Mouse (Mus musculus) brown adipose tissue, adult 24 weeks (tissue): ENCODE measurements at regions not wholly inside any gene's neighbourhood (a gene's known extent, or its start where the extent isn't known, plus 50 kb on each side); places are given as distances from the start of the nearest gene placed in this dataset.

ENCODE experiments used
- H3K27ac ChIP-seq: fragments of 200-500 bp; replicated peaks from 2 replicates; pipeline ENCODE4 v1.5.1; 2012; ENCODE audit warnings: low read depth, mild to moderate bottlenecking, low read length
- H3K4me1 ChIP-seq: fragments of 200-500 bp; 2 replicates; pipeline ENCODE4 v1.6.1; 2012; ENCODE audit warnings: low read length, mixed read lengths; ENCODE audit not compliant: control insufficient read depth, insufficient read depth, insufficient read length
- H3K4me3 ChIP-seq: fragments of 200-500 bp; 2 replicates; pipeline ENCODE4 v1.5.1; 2012; ENCODE audit warnings: low read depth, mild to moderate bottlenecking, low read length, moderate library complexity; ENCODE audit not compliant: insufficient read depth

DNA sequence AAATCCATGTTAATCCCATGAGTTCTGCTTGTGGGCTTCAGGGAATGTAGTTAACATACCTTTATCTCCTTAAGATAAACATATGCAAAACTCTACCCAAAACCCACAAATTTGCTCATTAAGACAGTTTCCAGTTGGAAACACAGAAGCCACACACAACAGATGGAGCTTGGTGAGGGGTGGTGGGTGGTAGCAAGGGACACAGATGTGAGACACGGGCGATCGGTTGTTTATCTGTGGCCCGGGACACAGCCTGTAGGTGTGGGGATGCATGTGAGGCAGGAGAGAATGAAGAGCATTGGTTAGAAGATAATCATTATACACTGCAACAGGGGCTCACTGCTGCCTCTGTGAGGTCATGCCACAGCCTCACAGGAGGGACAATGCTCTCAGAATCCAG, 666.1 kb upstream of the 3110018I06Rik start:
- Histone ChIP-seq H3K4me3 (no peak overlapping the region), H3K27ac (no peak overlapping the region), H3K4me1 (no peaks in the 10 kb centered on the region)

DNA sequence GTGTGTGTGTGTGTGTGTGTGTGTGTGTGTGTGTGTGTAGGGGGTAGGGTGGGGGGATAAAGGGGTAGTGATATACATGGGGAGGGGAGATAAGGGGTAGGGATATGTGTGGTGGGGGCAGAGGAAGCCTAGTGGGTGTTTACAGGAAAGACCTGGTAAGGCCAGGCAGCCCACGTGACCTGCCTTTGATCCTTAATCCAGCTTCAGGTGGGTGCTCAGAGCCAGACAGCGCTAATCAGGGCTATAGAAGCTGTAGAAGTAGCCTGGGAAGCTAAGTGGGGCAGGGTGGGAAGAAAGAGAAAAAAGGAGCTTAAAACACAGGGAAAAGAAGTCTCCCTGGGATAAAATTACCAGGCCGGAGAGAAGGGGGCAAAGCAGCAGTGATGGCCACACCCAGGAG, 659.9 kb upstream of the 3110018I06Rik start:
- Histone ChIP-seq H3K27ac (no peak overlapping the region), H3K4me3 (no peak overlapping the region), H3K4me1 (no peaks in the 10 kb centered on the region)

DNA sequence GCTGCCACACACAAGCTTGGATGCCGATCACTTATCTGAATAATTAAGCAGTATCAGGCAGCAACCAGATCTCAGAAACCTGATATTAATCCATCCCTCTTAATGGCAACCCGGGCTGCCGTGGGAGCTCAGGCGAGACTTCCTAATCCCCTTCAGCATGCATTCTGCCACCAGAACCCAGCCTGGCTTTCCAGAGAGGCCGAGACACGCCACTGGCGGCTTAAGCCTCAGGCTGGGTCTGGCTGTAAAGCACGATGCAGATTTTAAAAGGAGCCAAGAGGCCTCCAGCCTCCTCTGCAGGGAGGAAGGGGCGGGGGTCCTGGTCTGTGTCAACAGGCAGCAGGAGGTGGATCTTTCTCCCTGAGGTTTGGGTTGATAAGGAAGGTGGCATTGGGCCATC, 659.1 kb upstream of the 3110018I06Rik start:
- Histone ChIP-seq H3K4me1 (no peaks in the 10 kb centered on the region), H3K27ac (no peak overlapping the region), H3K4me3 (no peak overlapping the region)

DNA sequence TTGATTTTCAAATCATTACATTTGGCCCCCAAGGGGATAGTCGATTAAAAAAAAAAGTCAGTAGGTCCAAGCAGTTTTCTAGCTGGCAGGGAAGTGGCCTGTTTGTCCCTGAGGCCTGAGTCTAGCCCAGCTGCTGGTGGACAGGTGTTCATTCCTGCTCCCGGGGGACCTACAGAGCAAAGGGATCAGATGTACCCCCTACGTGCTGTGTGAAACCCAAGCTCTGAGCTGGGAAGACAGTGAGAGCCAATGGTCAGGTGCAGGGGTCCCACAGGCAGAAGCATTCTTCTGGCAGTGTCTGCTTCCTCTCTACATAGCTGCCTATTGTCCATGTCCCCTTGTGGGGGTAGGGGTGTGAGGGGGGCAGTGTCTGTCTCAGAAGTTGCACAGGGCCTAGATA, 653.2 kb upstream of the 3110018I06Rik start:
- Histone ChIP-seq H3K27ac (no peak overlapping the region), H3K4me1 (no peaks in the 10 kb centered on the region), H3K4me3 (no peak overlapping the region)

DNA sequence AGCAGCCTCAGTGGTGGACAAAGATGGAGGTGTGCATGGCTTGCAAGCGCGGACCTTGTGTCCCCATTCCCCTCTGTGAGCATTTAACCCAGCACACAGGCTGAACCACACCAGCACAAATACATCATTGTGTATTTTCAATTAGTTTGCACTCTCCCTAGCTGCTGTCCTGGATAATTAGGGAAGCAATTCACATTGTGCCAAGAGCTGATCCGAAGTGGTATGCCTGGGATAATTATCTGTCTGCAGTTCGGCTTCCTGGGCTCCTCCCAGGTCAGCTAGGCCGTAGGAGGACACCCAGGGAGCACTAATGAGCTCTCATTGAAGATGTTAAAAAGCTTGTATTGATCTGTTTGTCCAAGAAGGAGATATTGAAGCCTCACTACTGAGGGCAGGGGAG, 648.8 kb upstream of the 3110018I06Rik start:
- Histone ChIP-seq H3K4me3 (no peak overlapping the region), H3K4me1 (no peaks in the 10 kb centered on the region), H3K27ac (no peak overlapping the region)

DNA sequence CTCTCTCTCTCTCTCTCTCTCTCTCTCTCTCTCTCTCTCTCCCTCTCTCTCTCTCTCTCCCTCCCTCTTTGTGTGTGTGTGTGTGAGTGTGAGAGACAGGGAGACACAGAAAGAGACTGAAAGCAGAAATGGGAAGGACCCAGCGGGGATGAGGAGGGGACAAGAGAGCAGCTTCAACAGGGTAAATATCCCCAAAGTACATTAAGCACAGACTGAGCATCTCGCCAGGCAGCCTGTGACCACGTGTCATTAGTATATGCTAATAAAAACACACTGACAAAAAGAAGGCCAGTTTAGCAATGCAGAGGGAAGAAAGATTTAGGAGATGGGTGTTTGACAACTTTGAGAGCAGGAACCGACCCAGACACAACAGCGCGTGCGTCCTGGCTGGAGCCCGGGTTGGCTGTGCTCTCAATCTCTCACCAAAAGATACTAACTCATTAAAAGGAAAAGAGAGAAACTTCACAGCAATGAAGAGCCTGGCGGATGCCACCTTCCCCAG, 648.2 kb upstream of the 3110018I06Rik start:
- H3K4me1 ChIP-seq, result no peaks in the 10 kb centered on the region
- H3K27ac ChIP-seq, result no peak overlapping the region
- no peak overlapping the region for H3K4me3 ChIP-seq

DNA sequence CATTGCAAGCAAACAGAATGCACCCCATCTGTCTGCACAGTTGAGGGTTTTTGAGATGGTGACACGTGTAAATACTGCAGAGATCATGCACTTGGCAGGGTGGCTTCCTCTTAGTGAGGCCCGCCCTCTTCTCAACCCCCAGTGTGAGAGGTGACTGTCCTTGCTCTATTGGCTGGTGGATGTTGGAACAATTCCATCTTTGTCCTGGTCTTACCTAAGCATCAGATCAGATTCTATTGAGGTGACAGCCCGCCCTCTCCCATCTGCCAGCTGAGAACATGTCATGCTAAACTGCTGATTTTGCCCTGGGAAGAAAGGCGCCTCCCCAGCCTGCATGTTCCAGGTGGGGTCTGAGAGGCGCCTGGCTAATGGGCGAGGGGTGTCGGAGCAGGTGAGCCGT, 646.4 kb upstream of the 3110018I06Rik start:
- Histone ChIP-seq H3K4me3 (no peak overlapping the region), H3K4me1 (no peaks in the 10 kb centered on the region), H3K27ac (no peak overlapping the region)

DNA sequence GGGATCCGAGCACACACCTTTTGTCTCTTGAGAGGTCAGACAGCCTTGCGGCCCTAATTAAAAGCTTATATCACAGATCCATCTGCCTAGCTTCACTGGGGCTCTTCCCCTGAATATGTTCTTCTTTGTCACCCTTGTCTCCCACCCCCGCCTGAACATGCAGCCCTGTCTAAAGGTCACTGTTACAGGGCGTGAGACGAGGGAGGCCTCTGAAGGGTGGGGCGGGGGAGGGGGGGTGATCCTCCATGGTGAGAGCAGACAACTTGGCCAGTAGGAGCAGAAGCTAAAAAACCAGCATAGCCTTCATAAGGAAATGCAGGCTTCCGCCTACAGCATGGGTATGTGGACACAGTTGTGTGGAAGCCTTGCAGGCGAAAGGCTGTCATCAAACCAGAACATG, 646.0 kb upstream of the 3110018I06Rik start:
- Histone ChIP-seq H3K4me1 (no peaks in the 10 kb centered on the region), H3K4me3 (no peak overlapping the region), H3K27ac (no peak overlapping the region)

DNA sequence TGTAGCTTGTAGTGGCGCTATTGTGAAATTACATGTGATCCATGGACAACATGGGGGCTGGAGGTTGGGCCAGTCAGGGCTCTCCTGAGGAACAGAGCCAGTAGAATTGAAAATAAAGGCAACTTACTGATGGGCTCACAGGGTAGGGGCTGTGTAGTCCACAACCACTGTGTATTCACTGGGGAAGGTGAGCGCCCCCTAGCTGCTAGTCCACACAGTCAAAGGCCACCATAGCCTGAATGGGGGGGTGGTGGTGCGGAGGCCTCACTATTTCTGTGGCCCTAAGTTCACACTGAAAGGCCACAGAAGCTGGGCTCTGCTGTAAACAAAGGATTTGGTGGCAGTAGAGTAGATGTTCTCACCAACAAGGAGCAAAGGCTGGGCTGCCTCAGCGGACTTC, 636.8 kb upstream of the 3110018I06Rik start:
- H3K4me3 ChIP-seq, result no peak overlapping the region
- no peaks in the 10 kb centered on the region for H3K4me1 ChIP-seq
- no peak overlapping the region for H3K27ac ChIP-seq

DNA sequence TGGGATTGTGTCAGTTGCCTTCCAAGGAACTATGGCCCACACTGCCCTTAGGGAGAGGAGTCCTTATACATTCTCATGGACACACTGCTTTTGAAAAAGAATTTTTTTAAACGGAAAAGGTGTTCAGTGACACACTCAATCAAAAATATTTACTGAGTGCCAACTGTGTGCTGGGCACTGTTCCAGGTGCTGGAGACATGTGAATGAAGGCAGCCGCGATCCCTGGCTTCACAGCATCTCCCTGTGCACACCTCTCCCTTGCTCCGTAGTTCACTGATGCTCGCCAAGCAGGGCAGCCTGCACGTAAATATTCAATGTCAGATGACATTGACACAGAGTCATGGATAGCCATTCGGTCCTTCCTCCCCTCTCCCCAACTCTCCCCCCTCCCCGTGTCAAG, 635.7 kb upstream of the 3110018I06Rik start:
- Histone ChIP-seq H3K27ac (no peak overlapping the region), H3K4me3 (no peak overlapping the region), H3K4me1 (no peaks in the 10 kb centered on the region)

DNA sequence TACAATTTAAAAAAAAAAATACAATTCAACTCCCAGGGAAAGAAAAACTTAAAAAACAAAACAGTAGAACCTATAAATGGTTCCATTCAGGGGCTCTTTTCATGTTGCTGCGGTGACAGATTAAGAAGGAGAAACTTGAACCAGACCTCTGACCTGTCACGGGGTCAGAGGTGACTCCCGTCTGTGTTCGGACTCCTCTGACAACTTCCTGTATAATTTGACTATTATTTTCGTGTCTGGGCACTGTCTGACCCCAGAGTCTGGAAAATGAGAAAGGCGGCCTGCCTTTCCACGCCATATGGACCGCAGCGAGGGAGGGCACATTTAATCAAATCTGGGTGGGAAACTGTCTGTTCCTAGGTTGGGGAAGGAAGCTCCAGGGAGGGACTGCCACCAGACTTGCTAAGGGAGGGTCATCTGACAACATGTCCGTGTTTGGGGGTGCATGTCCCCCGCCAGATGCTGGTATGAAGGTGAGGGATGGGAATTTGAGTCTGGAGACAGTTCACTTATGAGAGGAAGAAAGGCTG, 634.7 kb upstream of the 3110018I06Rik start:
- Histone ChIP-seq H3K27ac (no peak overlapping the region), H3K4me3 (no peak overlapping the region), H3K4me1 (no peaks in the 10 kb centered on the region)

DNA sequence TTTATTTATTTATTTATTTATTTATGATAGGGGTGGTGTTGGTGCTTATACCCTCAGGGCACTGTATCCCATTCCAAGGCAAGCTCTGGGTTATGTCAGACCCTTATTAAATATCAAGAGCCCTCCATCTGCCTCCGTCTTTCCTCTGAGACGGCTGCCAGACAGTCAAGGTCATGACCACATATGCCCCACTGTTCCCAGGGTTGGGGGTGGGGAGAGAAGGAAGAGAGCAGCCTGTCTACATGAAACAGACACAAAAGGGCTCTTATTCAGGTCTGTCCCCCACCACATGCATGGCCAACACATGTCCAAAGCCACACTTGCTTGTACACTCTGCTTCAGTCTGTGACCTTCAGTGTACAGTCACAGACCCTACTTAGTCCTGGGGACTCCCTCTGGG, 632.9 kb upstream of the 3110018I06Rik start:
- Histone ChIP-seq H3K4me3 (no peak overlapping the region), H3K4me1 (no peaks in the 10 kb centered on the region), H3K27ac (no peak overlapping the region)

DNA sequence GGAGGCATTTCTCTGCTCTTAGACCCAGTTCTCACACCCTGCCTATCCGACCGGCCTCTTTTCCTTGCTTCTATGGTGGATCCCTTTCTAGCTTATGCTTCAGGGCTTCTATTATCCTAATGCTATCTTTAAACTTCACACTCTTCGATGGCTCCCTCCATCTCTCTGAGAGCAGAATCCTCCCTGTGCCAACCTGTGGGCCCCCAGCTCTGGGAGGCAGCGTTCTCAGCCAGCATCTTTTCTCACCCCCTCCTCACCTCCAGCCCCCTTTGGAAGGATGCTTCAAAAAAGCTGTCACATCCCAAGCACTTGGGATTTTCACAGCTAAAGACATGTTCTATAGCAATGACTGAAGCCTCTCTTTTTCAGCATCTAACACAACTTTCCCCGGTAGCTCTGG, 626.8 kb upstream of the 3110018I06Rik start:
- H3K4me3 ChIP-seq, result no peak overlapping the region
- no peak overlapping the region for H3K27ac ChIP-seq
- H3K4me1 ChIP-seq, result no peaks in the 10 kb centered on the region

DNA sequence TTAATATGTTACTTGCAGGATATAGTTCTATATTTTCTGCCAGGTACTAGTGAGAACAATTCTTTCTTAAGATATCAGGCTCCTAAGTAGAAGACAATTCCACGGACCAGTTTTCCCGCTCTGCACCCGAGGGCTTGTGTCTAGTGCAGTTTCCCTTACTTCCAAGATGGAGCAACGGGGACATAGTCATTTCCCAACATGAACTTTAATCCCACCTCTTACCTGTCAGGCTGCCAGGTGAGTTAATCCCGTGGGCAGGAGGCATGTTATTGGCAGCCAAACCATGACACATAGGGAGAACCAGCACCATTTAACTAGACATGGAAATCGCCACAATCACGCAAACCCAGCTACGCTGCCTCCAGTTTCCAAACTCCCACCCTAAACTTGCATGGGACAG, 624.4 kb upstream of the 3110018I06Rik start:
- no peaks in the 10 kb centered on the region for H3K4me1 ChIP-seq
- H3K4me3 ChIP-seq, result no peak overlapping the region
- H3K27ac ChIP-seq, result no peak overlapping the region

DNA sequence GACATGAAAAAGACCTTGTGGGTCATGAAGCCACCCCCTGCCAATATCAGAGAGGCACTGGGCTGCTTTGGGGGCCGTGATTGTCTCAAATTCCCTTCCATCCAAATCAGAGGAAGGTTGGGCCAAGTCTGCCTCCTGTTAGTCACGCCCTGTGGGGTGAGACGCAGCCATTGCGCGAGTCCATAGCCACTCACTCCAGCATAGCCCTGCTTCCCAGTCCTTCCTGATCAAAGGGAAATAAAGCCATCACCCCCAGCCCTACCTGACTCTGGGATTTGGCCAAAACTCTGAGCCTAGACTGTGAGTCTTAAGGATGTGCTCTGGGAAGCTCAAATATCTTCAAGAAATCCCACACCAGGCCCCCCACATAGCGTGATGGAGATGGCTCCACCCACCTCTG, 620.4 kb upstream of the 3110018I06Rik start:
- no peak overlapping the region for H3K27ac ChIP-seq
- H3K4me1 ChIP-seq, result no peaks in the 10 kb centered on the region
- H3K4me3 ChIP-seq, result no peak overlapping the region

DNA sequence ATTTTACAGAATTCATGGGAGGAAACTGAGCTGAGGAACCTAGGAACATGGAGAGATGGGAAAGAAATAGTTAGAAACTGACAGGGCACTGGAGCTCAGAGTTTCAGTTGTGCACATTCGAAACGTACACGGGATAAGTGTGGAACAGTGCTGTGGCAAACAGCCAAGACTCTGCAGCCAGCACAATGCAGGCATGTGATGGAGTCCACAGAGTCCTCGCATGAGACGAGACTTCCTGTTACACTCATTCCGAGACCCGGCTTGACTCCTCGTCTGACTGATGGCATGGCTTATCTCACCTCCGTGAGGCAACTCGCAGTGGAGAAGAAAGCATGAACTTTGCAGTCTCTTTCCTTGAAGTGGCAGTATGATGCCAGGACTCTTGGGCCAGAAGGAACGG, 617.0 kb upstream of the 3110018I06Rik start:
- Histone ChIP-seq H3K27ac (no peak overlapping the region), H3K4me1 (no peaks in the 10 kb centered on the region), H3K4me3 (no peak overlapping the region)
